ENCODE assay signal across 11 mouse cellular contexts in genomic region chr16:45841806-45842205, GRCm38 (mm10).
DNase-seq lines count a peak whose midpoint lies in the region; ATAC-seq and TF ChIP-seq lines count a peak whose summit lies in the region.
"Had no signal": no experiment of that assay in that cellular context is flagged by ENCODE, and none has a peak within 500 bp of the region (broad histone marks: within the 10 kb centered on the region; RNA-seq: fewer than 3 reads in every experiment).

No protein-coding gene starts in this region.

- H3K4me3 ChIP-seq in heart, embryonic 11.5 days (ENCODE audit: low read depth, low read length), result peak overlapping the region; percentile 69
- peak overlapping the region; percentile 59 for H3K4me3 ChIP-seq in lung, embryonic 16.5 days (ENCODE audit: low read length)
- no peak overlapping the region for H3K4me3 ChIP-seq in intestine, postnatal 0 days (ENCODE audit: low read depth, low read length)
- peak overlapping the region; percentile 73; the same call in 1 of the 2 replicates for H3K4me3 ChIP-seq in stomach, embryonic 14.5 days (ENCODE audit: low read depth, low read length)
- H3K4me3 ChIP-seq: liver, embryonic 15.5 days had no signal

- no peaks in the 10 kb centered on the region for H3K36me3 ChIP-seq in heart, embryonic 11.5 days (ENCODE audit: control insufficient read depth, insufficient read depth, low read length)
- no peaks in the 10 kb centered on the region for H3K36me3 ChIP-seq in lung, embryonic 16.5 days (ENCODE audit: control insufficient read depth, insufficient read depth, low read length)
- H3K36me3 ChIP-seq in intestine, postnatal 0 days (ENCODE audit: control insufficient read depth, insufficient read depth), result no peaks in the 10 kb centered on the region
- no peaks in the 10 kb centered on the region for H3K36me3 ChIP-seq in stomach, embryonic 14.5 days (ENCODE audit: control insufficient read depth, insufficient read depth, low read length)
- H3K36me3 ChIP-seq: liver, embryonic 15.5 days had no signal

- H3K27me3 ChIP-seq in heart, embryonic 11.5 days (ENCODE audit: control insufficient read depth, insufficient read depth, low read length), result no peaks in the 10 kb centered on the region
- H3K27me3 ChIP-seq in lung, embryonic 16.5 days (ENCODE audit: control insufficient read depth, insufficient read depth, low read depth, low read length), result no peaks in the 10 kb centered on the region
- no peaks in the 10 kb centered on the region for H3K27me3 ChIP-seq in intestine, postnatal 0 days (replicated peaks; ENCODE audit: control insufficient read depth, insufficient read depth, low read length)
- H3K27me3 ChIP-seq in stomach, embryonic 14.5 days (ENCODE audit: control insufficient read depth, insufficient read depth, low read length), result no peaks in the 10 kb centered on the region

- WGBS in heart, embryonic 11.5 days (ENCODE audit: insufficient replicate concordance), result 74% methylated on average over 3 of the region's 3 CpGs
- WGBS in lung, embryonic 16.5 days, result 73% methylated on average over 3 of the region's 3 CpGs
- 76% methylated on average over 3 of the region's 3 CpGs for WGBS in intestine, postnatal 0 days
- 67% methylated on average over 3 of the region's 3 CpGs for WGBS in stomach, embryonic 14.5 days

- DNase-seq in heart, adult 8-10 months (ENCODE audit: low spot score), result no peak
- DNase-seq in lung, postnatal 14 days, result no peak
- no peak for DNase-seq in layer of hippocampus, postnatal 14 days (ENCODE audit: low spot score in 2 of 2)
- no peak for DNase-seq in urinary bladder, postnatal 4 days (ENCODE audit: low spot score in 2 of 2)
- DNase-seq: cerebellum, adult 11-12 months had no signal

- no peak for ATAC-seq in heart, embryonic 11.5 days (replicated peaks; ENCODE audit: insufficient number of reproducible peaks, low FRiP score, low TSS enrichment)
- ATAC-seq in lung, embryonic 16.5 days (ENCODE audit: low read depth), result no peak
- no peak for ATAC-seq in intestine, postnatal 0 days
- no peak for ATAC-seq in stomach, embryonic 14.5 days (ENCODE audit: insufficient number of reproducible peaks, insufficient read depth, low FRiP score, low read depth)
- ATAC-seq: CD4-positive, CD25-positive, alpha-beta regulatory T cell, adult 4 months had no signal

- TF ChIP-seq CTCF in intestine, postnatal 0 days (IDR thresholded peaks at IDR 0.05; ENCODE audit: low read depth), result no peak

- H3K27ac ChIP-seq in heart, embryonic 11.5 days (ENCODE audit: low read depth, low read length), result no peak overlapping the region
- peak overlapping the region; percentile 78 for H3K27ac ChIP-seq in lung, embryonic 16.5 days (ENCODE audit: low read length)
- H3K27ac ChIP-seq in intestine, postnatal 0 days (ENCODE audit: low read depth, low read length), result no peak overlapping the region
- no peak overlapping the region for H3K27ac ChIP-seq in stomach, embryonic 14.5 days (ENCODE audit: low read length)
- H3K27ac ChIP-seq: liver, embryonic 15.5 days had no signal

- no peaks in the 10 kb centered on the region for H3K9me3 ChIP-seq in heart, embryonic 11.5 days (replicated peaks; ENCODE audit: control insufficient read depth, low read length)
- no peaks in the 10 kb centered on the region for H3K9me3 ChIP-seq in lung, embryonic 16.5 days (ENCODE audit: control insufficient read depth, low read length)
- H3K9me3 ChIP-seq in intestine, postnatal 0 days (ENCODE audit: control insufficient read depth), result no peaks in the 10 kb centered on the region
- H3K9me3 ChIP-seq in stomach, embryonic 14.5 days (ENCODE audit: control insufficient read depth, low read depth, low read length), result no peaks in the 10 kb centered on the region
- H3K9me3 ChIP-seq: liver, embryonic 15.5 days had no signal

- peak overlapping the region; percentile 81 for H3K4me2 ChIP-seq in heart, embryonic 11.5 days
- H3K4me2 ChIP-seq in lung, embryonic 16.5 days (ENCODE audit: low read depth, low read length), result peak overlapping the region; percentile 77
- H3K4me2 ChIP-seq in intestine, postnatal 0 days (replicated peaks; ENCODE audit: low read depth), result peak overlapping the region; percentile 75; the same call in 1 of the 2 replicates
- peak overlapping the region; percentile 63 for H3K4me2 ChIP-seq in stomach, embryonic 14.5 days (replicated peaks; ENCODE audit: low read depth, low read length)

- H3K4me1 ChIP-seq in heart, embryonic 11.5 days (ENCODE audit: control insufficient read depth, insufficient read depth, low read length), result peaks cover 37% of the 10 kb centered on the region
- peaks cover 46% of the 10 kb centered on the region for H3K4me1 ChIP-seq in lung, embryonic 16.5 days (replicated peaks; ENCODE audit: control insufficient read depth, insufficient read depth, low read length)
- no peaks in the 10 kb centered on the region for H3K4me1 ChIP-seq in intestine, postnatal 0 days (replicated peaks; ENCODE audit: control insufficient read depth, insufficient read depth, low read length)
- peaks cover 25% of the 10 kb centered on the region; the same call in 1 of the 2 replicates for H3K4me1 ChIP-seq in stomach, embryonic 14.5 days (ENCODE audit: control insufficient read depth, insufficient read depth, low read length)

- no peak overlapping the region for H3K9ac ChIP-seq in heart, embryonic 11.5 days (ENCODE audit: low read depth, low read length)
- peak overlapping the region; percentile 81 for H3K9ac ChIP-seq in lung, embryonic 16.5 days (ENCODE audit: low read length)
- H3K9ac ChIP-seq in intestine, postnatal 0 days (ENCODE audit: low read depth, low read length), result no peak overlapping the region
- no peak overlapping the region for H3K9ac ChIP-seq in stomach, embryonic 14.5 days (replicated peaks; ENCODE audit: low read depth, low read length)
- H3K9ac ChIP-seq: liver, embryonic 15.5 days had no signal
